20 mouse cellular contexts compared by ENCODE assay signal in the genomic region with DNA sequence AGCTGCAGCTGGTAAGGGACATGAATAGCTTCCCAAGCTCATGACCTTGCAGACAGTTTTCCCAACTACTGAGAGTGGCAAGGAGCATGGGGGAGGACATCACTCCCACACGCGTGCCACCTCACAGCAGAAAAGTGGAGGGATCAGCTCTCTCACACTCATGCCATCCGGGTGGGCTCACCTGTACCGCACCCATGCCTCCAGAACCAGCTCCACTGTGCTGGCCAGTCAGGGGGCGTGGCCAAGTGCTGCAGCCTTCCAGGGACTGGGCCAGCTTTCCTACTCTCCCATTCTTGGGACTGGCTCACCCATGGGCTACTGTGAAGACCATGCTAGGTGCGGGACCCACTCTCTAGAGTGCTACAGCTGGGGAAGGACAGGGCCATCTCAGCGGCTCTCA.
DNase-seq lines count a peak whose midpoint lies in the region; ATAC-seq and TF ChIP-seq lines count a peak whose summit lies in the region.
"Had no signal": no experiment of that assay in that cellular context is flagged by ENCODE, and none has a peak within 500 bp of the region (broad histone marks: within the 10 kb centered on the region; RNA-seq: fewer than 3 reads in every experiment).

No protein-coding gene starts in this region.

- 0 out of 2 replicates have a peak overlapping the region, but pooled peaks have one; percentile 2 for H3K27ac ChIP-seq in hindbrain, embryonic 10.5 days
- no peak overlapping the region for H3K27ac ChIP-seq in hindbrain, embryonic 13.5 days
- no peak overlapping the region for H3K27ac ChIP-seq in stomach, postnatal 0 days (replicated peaks)
- H3K27ac ChIP-seq: gastrocnemius, adult 2 months; heart, embryonic 15.5 days; layer of hippocampus, adult 2 months; liver, embryonic 15.5 days; neural tube, embryonic 13.5 days had no signal

- no peaks in the 10 kb centered on the region for H3K27me3 ChIP-seq in hindbrain, embryonic 10.5 days (ENCODE audit: insufficient read depth, poor library complexity, severe bottlenecking)
- H3K27me3 ChIP-seq in hindbrain, embryonic 13.5 days, result no peaks in the 10 kb centered on the region
- H3K27me3 ChIP-seq in stomach, postnatal 0 days (ENCODE audit: control insufficient read depth, insufficient read depth, low read length), result no peaks in the 10 kb centered on the region
- H3K27me3 ChIP-seq: heart, embryonic 15.5 days; liver, embryonic 15.5 days; neural tube, embryonic 13.5 days had no signal

- DNase-seq in hindbrain, embryonic 10.5 days (ENCODE audit: low spot score), result no peak
- DNase-seq in kidney, postnatal 4 days, result peak; percentile 19 to 41
- no peak for DNase-seq in kidney, adult 9 months
- DNase-seq in testis, postnatal 10 days (ENCODE audit: low spot score), result peak; percentile 68
- DNase-seq in testis, postnatal 14 days (ENCODE audit: low spot score), result no peak
- no peak for DNase-seq in stomach, postnatal 0 days (ENCODE audit: low spot score)
- DNase-seq: cerebellum, adult 2 months; cerebellum, postnatal 36 days; forebrain, postnatal 0 days; gastrocnemius, adult 2 months; kidney, adult 11 months; layer of hippocampus, postnatal 36 days; thymus, adult 18-20 months had no signal

- H3K36me3 ChIP-seq in hindbrain, embryonic 10.5 days, result no peaks in the 10 kb centered on the region
- no peaks in the 10 kb centered on the region for H3K36me3 ChIP-seq in hindbrain, embryonic 13.5 days
- H3K36me3 ChIP-seq in stomach, postnatal 0 days (ENCODE audit: control insufficient read depth, insufficient read depth, low read length), result no peaks in the 10 kb centered on the region
- H3K36me3 ChIP-seq: heart, embryonic 15.5 days; liver, embryonic 15.5 days; neural tube, embryonic 13.5 days had no signal

- H3K4me3 ChIP-seq in hindbrain, embryonic 10.5 days, result no peak overlapping the region
- no peak overlapping the region for H3K4me3 ChIP-seq in hindbrain, embryonic 13.5 days
- no peak overlapping the region for H3K4me3 ChIP-seq in stomach, postnatal 0 days (ENCODE audit: low read depth, low read length)
- H3K4me3 ChIP-seq: gastrocnemius, adult 2 months; heart, embryonic 15.5 days; layer of hippocampus, adult 2 months; liver, embryonic 15.5 days; neural tube, embryonic 13.5 days had no signal

- no peak overlapping the region for H3K4me2 ChIP-seq in hindbrain, embryonic 13.5 days
- H3K4me2 ChIP-seq in stomach, postnatal 0 days (replicated peaks; ENCODE audit: low read depth), result no peak overlapping the region
- H3K4me2 ChIP-seq: heart, embryonic 15.5 days; liver, embryonic 15.5 days; neural tube, embryonic 13.5 days had no signal

- H3K9ac ChIP-seq in hindbrain, embryonic 13.5 days, result no peak overlapping the region
- H3K9ac ChIP-seq in stomach, postnatal 0 days (ENCODE audit: low read length), result no peak overlapping the region
- H3K9ac ChIP-seq: forebrain, postnatal 0 days; heart, embryonic 15.5 days; liver, embryonic 15.5 days; neural tube, embryonic 13.5 days had no signal

- H3K9me3 ChIP-seq in hindbrain, embryonic 10.5 days, result 0 out of 2 replicates have a peak, but pooled peaks cover 3% of the 10 kb centered on the region
- no peaks in the 10 kb centered on the region for H3K9me3 ChIP-seq in hindbrain, embryonic 13.5 days
- H3K9me3 ChIP-seq in stomach, postnatal 0 days (ENCODE audit: control insufficient read depth, low read length), result no peaks in the 10 kb centered on the region
- H3K9me3 ChIP-seq: heart, embryonic 15.5 days; liver, embryonic 15.5 days had no signal

- 84% methylated on average over 7 of the region's 7 CpGs for WGBS in hindbrain, embryonic 10.5 days
- WGBS in hindbrain, embryonic 13.5 days, result 90% methylated on average over 7 of the region's 7 CpGs
- WGBS in stomach, postnatal 0 days, result 86% methylated on average over 7 of the region's 7 CpGs

- TF ChIP-seq CTCF in stomach, postnatal 0 days (IDR thresholded peaks at IDR 0.05; ENCODE audit: low read depth), result no peak

- H3K4me1 ChIP-seq in hindbrain, embryonic 10.5 days (replicated peaks), result peaks cover 13% of the 10 kb centered on the region; the same call in 1 of the 2 replicates
- H3K4me1 ChIP-seq in hindbrain, embryonic 13.5 days (replicated peaks), result no peaks in the 10 kb centered on the region
- no peaks in the 10 kb centered on the region for H3K4me1 ChIP-seq in stomach, postnatal 0 days (replicated peaks; ENCODE audit: control insufficient read depth, insufficient read depth)
- H3K4me1 ChIP-seq: neural tube, embryonic 13.5 days had no signal

- no peak for TF ChIP-seq EP300 in stomach, postnatal 0 days (optimal IDR thresholded peaks at IDR 0.05)

- ATAC-seq in hindbrain, embryonic 13.5 days (ENCODE audit: low FRiP score), result no peak
- peak; percentile 30; the same call in 1 of the 2 replicates for ATAC-seq in stomach, postnatal 0 days (ENCODE audit: low FRiP score, low TSS enrichment)
- no peak for ATAC-seq in cerebellum, adult (ENCODE audit: insufficient number of reproducible peaks, low FRiP score, low TSS enrichment)
- ATAC-seq: forebrain, postnatal 0 days; lung, postnatal 0 days had no signal

Comparison
In these comparisons a context has a peak if more than half of its experiments do, and no peak if none do; other contexts are left out.
1. DNase-seq: peak in kidney, postnatal 4 days (2 of 2) and testis, postnatal 10 days (single experiment); none in hindbrain, embryonic 10.5 days (single experiment), kidney, adult 9 months (single experiment), testis, postnatal 14 days (single experiment) and stomach, postnatal 0 days (single experiment).